Mouse (Mus musculus) lung, adult 2 months (tissue): ENCODE data around the gene Gp5.

Source experiments
- CTCF ChIP-seq: fragments of 200-500 bp; IDR thresholded peaks from 2 replicates; pipeline ENCODE4 v1.5.1; 2011; ENCODE audit warnings: mild to moderate bottlenecking, low read length, control low read depth; ENCODE audit not compliant: insufficient read depth
- POLR2A ChIP-seq: fragments of 200-500 bp; IDR thresholded peaks from 2 replicates; pipeline ENCODE4 v1.6.1; 2011; ENCODE audit warnings: low read depth, mild to moderate bottlenecking, control low read depth, low read length, borderline replicate concordance; ENCODE audit errors: extremely low read depth

DNA sequence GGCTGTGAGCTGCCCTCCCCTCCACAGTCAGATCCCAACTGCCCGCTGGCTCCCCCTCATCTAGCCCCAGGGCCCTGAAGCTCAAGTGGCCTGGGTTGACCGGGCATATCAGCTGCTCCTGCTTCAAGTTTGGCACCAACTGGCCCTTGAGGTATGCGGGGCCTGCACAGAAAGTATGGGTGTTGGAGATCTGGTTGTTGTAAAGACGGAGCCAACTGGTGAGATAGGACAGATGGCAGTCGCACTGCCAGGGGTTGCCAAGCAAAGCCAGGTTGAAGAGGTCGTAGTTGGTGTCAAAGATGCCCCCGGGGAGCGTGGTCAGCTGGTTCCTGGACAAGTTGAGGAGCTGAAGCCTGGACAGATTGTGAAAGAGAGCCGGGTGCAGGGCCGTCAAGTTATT is 51.1 kb downstream of the Gp5 start:
- TF ChIP-seq POLR2A (no peak), CTCF (no peak)
